Mouse (Mus musculus) liver, embryonic 16.5 days (tissue): ENCODE measurements around the gene Tmem200a. TPM values are rescaled to one million over a fixed set of nuclear protein-coding genes. Genes with fewer than 3 reads are reported as not detected.
"Not testable (repeated sequence)": the region's sequence is repeated elsewhere in the genome, so short reads cannot be mapped to it uniquely, and the experiment has no call there.

Source experiments
- ATAC-seq: fragments of 200-750 bp; cut with Nextera tagmentation; 2 replicates; pipeline ENCODE4 v1.8.0; 2017; ENCODE audit warnings: low read depth, mild to moderate bottlenecking, moderate number of reproducible peaks, moderate library complexity
- H3K27ac ChIP-seq: fragments of 300-500 bp; sonication (generic); 2 replicates; pipeline ENCODE4 v1.5.1; 2014; ENCODE audit warnings: mild to moderate bottlenecking, low read length
- H3K27me3 ChIP-seq: fragments of 300-500 bp; sonication (generic); 2 replicates; pipeline ENCODE4 v1.6.1; 2014; ENCODE audit warnings: low read depth, low read length, mixed read lengths; ENCODE audit not compliant: control insufficient read depth, insufficient read depth
- H3K36me3 ChIP-seq: fragments of 300-500 bp; sonication (generic); 2 replicates; pipeline ENCODE4 v1.6.1; 2014; ENCODE audit warnings: mild to moderate bottlenecking; ENCODE audit not compliant: control insufficient read depth, insufficient read depth
- H3K4me1 ChIP-seq: fragments of 300-500 bp; sonication (generic); 2 replicates; pipeline ENCODE4 v1.6.1; 2014; ENCODE audit warnings: low read depth, low read length, mixed read lengths; ENCODE audit not compliant: control insufficient read depth
- H3K4me2 ChIP-seq: fragments of 300-500 bp; sonication (generic); 2 replicates; pipeline ENCODE4 v1.6.1; 2014; ENCODE audit warnings: low read depth, low read length, mixed read lengths
- H3K4me3 ChIP-seq: fragments of 300-500 bp; sonication (generic); 2 replicates; pipeline ENCODE4 v1.5.1; 2014; ENCODE audit warnings: low read depth, mild to moderate bottlenecking, low read length
- H3K9ac ChIP-seq: fragments of 300-500 bp; sonication (generic); 2 replicates; pipeline ENCODE4 v1.6.1; 2014; ENCODE audit warnings: low read depth, low read length
- H3K9me3 ChIP-seq: fragments of 300-500 bp; sonication (generic); replicated peaks from 2 replicates; pipeline ENCODE4 v1.6.1; 2016; ENCODE audit warnings: low read length; ENCODE audit not compliant: control insufficient read depth
- WGBS: fragments of 180-500 bp; shearing (Covaris S2); extraction: QIAGEN DNeasy Blood & Tissue Kit; methylation state at CpG from one replicate; pipeline ENCODE4 v1.1.7; 2014; ENCODE audit not compliant: insufficient replicate concordance; 5-methylcytosine and 5-hydroxymethylcytosine counted together
- polyA plus RNA-seq: library from polyadenylated mRNA; unstranded; fragments of >200 nt; fragmentation: Nextera tagmentation; extraction: Ambion mirVana; gene quantifications from 2 replicates; pipeline ENCODE4 v1.2.1, GENCODE M21; 2015

Tmem200a gene
- polyA plus RNA-seq, 1 experiment from 2014 or later = 0.05 TPM

DNA sequence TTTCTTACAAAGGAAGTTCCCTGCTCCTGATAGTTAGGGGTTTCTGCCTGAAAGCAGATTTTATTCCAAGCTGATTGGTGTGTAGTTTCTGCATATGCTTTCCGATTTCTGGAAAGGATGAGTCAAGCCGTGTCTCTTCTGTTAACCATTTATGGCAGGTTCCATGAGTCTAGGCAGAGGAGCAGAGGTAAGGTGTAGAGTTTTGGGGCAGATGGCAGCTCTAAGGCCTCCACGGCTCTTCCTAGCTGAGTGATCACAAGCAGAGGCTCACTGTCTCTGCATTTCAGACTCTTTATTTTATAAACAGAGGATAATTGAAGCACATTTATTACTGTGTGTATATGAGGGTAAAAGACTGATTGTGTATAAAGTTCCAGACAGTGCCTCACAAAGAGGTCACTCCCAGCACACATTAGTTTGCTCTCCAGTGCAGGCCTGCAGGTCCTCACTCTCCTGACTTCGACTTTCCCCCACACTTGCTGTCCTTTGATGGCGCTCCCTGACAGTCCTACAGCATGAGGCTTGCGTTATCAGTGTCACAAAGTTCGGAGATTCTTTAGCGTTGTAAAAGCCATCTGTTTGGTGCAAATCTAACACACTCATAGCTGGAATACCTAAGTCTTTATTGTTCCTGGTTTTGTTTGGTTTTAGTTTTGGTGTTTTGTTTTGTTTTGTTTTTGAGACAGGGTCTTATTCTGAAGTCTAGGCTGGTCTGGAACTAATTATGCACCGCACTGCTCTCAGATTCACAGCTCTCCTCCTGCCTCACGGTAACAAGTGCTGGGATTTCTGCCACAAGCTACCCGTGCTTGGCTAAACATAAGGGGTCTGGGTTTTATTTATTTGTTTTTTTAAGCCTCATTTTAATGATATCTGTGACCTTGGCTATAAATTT lies 151.1 kb downstream of the Tmem200a start:
- 42% methylated on average over 11 of the region's 11 CpGs for WGBS
- Histone ChIP-seq H3K4me1 (no peaks in the 10 kb centered on the region), H3K27ac (no peak overlapping the region), H3K4me3 (no peak overlapping the region), H3K9me3 (no peaks in the 10 kb centered on the region), H3K36me3 (no peaks in the 10 kb centered on the region), H3K27me3 (no peaks in the 10 kb centered on the region), H3K4me2 (no peak overlapping the region), H3K9ac (no peak overlapping the region)
- ATAC-seq = no peak

DNA sequence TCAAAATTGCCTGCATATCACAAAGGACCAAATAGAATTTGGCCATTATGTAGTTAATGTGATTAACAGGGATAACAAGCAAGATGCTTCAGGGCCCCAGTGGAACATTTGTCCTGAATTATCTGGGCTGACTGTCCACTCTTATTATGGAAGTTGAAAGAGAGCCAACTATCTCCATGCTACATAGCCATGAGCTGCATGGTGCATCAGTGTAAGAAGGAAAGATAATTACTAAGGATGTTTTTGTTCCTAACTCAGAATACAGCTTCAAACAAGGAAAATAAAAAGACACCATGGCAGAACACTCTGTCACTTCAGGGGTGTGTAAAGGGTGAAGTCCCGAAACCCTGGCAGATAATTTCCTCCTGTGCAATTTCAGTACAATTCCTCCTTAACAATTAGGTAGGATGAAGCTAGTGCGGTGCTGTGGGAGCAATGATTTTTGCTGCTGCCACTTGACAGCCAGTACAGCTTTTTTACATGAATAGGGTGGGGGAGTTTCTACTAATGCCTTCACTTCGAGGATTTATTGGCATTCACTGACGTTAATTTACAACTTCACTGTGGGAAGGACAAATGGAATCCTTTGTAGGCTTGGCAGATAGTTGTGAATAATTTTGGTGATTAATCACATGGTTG lies 158.1 kb downstream of the Tmem200a start:
- 39% methylated on average over 4 of the region's 4 CpGs for WGBS
- Histone ChIP-seq H3K27ac (no peak overlapping the region), H3K9me3 (no peaks in the 10 kb centered on the region), H3K9ac (no peak overlapping the region), H3K4me1 (no peaks in the 10 kb centered on the region), H3K27me3 (no peaks in the 10 kb centered on the region), H3K4me2 (no peak overlapping the region), H3K4me3 (no peak overlapping the region), H3K36me3 (no peaks in the 10 kb centered on the region)
- no peak for ATAC-seq

- Histone ChIP-seq H3K4me2 (no peak overlapping the region), H3K36me3 (no peaks in the 10 kb centered on the region), H3K9me3 (no peaks in the 10 kb centered on the region), H3K9ac (no peak overlapping the region), H3K4me1 (no peaks in the 10 kb centered on the region), H3K27ac (no peak overlapping the region), H3K4me3 (no peak overlapping the region), H3K27me3 (no peaks in the 10 kb centered on the region)
- ATAC-seq = no peak
- WGBS = 36% methylated on average over 2 of the region's 2 CpGs
Observed at GRCm38 (mm10) chr10:25918103-25918502, 160.7 kb downstream of the Tmem200a start.

- Histone ChIP-seq H3K4me2 (no peak overlapping the region), H3K4me1 (no peaks in the 10 kb centered on the region), H3K9me3 (no peaks in the 10 kb centered on the region), H3K27me3 (no peaks in the 10 kb centered on the region), H3K36me3 (no peaks in the 10 kb centered on the region), H3K27ac (no peak overlapping the region), H3K9ac (no peak overlapping the region), H3K4me3 (no peak overlapping the region)
- no peak for ATAC-seq
- WGBS = 55% methylated on average over 6 of the region's 6 CpGs
Observed at GRCm38 (mm10) chr10:25910270-25910669, 168.6 kb downstream of the Tmem200a start.

DNA sequence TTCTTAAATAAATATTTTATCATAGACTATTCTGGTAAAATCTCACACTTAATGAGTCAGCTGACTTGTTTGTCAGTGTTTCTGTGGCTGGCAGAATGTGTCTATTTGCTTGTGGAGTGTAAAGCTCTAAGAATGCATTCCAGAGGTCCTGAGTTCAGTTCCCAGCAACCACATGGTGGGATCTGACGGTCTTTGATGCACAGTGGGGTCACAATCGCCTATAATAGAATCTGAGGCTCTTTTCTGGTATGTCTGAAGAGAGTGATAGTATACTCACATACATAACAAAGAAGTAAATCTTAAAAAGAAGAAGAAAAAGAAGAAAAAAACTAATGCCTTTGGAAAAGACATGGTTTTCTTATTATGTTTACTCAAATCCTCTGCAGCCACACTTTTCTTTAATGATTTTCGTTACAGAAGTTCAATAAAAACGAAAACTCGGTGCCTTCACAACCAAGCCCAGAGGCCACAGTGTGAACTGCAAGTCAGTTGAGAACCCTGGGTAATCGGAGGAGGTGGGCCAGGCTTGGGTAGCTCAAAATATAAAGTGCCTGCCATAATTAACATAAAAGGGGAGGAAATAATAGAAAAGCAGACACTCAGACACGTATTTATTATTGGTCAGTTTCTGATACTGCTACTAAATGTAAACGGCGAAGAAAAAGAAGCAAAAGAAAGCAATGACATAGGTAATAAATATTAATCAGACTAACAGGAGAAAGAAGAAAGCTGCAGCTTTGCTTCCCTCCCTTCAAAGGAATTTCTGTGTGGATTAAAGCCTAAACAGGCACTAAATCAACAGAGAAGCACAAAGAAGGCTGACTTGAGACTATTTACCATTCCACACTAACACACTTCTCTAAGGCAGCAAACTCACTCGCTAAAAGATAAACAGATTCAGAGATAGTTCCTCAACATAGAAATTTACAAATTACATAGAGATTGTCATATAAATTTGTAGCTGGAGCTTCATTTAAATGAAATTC lies 170.5 kb downstream of the Tmem200a start:
- no peaks in the 10 kb centered on the region for H3K27me3 ChIP-seq
- no peak for ATAC-seq
- H3K4me3 ChIP-seq = no peak overlapping the region
- H3K9ac ChIP-seq = no peak overlapping the region
- no peaks in the 10 kb centered on the region for H3K36me3 ChIP-seq
- H3K4me1 ChIP-seq = no peaks in the 10 kb centered on the region
- no peak overlapping the region for H3K4me2 ChIP-seq
- H3K9me3 ChIP-seq = no peaks in the 10 kb centered on the region
- 50% methylated on average over 10 of the region's 10 CpGs for WGBS
- H3K27ac ChIP-seq = no peak overlapping the region

DNA sequence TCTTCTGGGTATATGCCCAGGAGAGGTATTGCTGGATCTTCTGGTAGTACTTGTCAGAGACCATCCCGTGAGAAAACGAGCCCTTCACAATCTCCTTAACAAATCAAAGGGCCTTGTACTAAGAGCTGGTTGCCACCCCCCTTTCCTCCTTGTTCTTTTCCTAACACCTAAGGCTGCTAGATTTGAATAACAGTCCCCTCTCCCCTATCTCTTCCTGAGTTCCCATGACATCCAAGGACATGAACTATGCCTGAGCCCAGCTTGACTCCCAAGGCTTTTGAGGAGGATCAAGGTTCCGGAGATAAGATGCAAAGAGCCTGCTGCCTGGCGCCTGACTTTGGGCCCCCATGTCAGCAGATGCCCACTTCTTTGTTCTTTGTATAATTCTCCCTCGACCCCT lies 184.7 kb downstream of the Tmem200a start:
- not testable (repeated sequence) for H3K27ac ChIP-seq, H3K9me3 ChIP-seq, H3K9ac ChIP-seq, H3K27me3 ChIP-seq, H3K4me1 ChIP-seq, H3K4me3 ChIP-seq, H3K36me3 ChIP-seq, H3K4me2 ChIP-seq, ATAC-seq
- 77% methylated on average over 5 of the region's 5 CpGs for WGBS

DNA sequence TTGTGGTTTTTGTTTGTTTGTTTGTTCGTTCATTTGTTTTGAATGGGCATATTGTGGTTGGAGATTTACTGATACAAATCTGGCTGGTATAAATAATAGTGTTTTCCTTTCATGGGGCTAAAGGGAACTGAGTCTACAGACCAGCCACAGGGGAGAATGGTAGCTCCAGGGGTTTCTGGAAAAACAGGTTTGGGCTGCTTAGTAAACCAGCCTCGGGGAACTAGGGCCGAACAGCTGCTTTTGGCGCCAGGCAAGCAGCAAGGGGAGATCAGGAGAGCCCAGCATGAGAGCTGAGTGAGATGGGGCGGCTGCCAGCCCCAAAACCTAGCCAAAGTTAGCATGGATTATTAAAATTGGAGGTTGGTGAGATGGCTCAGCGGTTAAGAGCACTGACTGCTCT lies 191.6 kb downstream of the Tmem200a start:
- no peak for ATAC-seq
- 36% methylated on average over 6 of the region's 6 CpGs for WGBS
- Histone ChIP-seq H3K4me1 (no peaks in the 10 kb centered on the region), H3K27ac (no peak overlapping the region), H3K9ac (no peak overlapping the region), H3K4me3 (no peak overlapping the region), H3K36me3 (no peaks in the 10 kb centered on the region), H3K4me2 (no peak overlapping the region), H3K9me3 (no peaks in the 10 kb centered on the region), H3K27me3 (no peaks in the 10 kb centered on the region)

DNA sequence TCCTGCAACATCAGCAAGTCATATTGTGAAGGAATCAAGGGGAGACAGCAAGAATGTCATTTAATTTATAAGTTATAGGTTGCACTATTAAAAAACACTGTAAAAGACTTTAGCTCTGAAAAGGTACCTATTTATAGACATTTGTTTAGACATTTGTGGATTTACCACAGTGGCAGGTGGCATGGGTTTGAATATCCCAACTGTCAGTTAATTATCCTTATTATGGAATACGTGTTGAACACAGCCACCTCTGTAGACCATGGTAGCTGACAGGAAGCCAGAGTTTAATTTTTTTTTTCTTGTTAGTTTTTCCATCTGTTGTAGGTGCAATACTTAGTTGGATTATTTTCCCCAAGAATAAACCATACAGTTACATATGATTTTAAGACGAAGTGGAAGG lies 194.3 kb downstream of the Tmem200a start:
- ATAC-seq = no peak
- Histone ChIP-seq H3K4me3 (no peak overlapping the region), H3K27me3 (no peaks in the 10 kb centered on the region), H3K27ac (no peak overlapping the region), H3K9me3 (no peaks in the 10 kb centered on the region), H3K4me2 (no peak overlapping the region), H3K9ac (no peak overlapping the region), H3K4me1 (no peaks in the 10 kb centered on the region), H3K36me3 (no peaks in the 10 kb centered on the region)
- WGBS = 63% methylated on average over 2 of the region's 2 CpGs
